Mouse (Mus musculus): ENCODE measurements around the gene Igf1r.

DNA sequence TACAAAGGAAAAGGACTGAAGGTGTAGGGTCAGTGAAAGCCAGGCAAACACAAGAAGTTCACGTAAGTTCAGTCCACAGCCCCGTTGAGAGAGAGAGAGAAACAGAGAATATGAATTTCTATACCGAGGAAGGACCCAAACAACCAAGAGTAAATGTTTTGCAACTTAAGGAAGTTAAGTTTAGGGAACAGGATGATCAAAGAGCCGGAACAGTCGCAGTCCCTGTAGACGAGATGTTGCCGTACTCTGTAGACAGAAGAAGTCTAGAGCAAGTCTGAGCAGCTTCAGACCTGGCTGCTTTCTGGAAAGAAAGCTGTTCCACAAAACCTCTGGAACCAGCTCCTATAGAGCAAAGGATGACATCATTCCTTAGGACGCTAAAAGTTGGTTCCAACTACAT is 160.0 kb downstream of the Igf1r start:
- TF ChIP-seq HCFC1 (IDR thresholded peaks at IDR 0.05; ENCODE audit: borderline replicate concordance, insufficient read depth, low read length) (no peak), MAFK (IDR thresholded peaks at IDR 0.05; ENCODE audit: insufficient read depth, low read depth, low read length) (no peak), ZC3H11A (IDR thresholded peaks at IDR 0.05; ENCODE audit: borderline replicate concordance, low read depth, low read length) (no peak), CHD2 (IDR thresholded peaks at IDR 0.05; ENCODE audit: low read depth, low read length) (no peak), ZNF384 (IDR thresholded peaks at IDR 0.05; ENCODE audit: low read depth, low read length) (no peak)
